Mouse (Mus musculus): ENCODE measurements at regions not wholly inside any gene's neighbourhood (a gene's known extent, or its start where the extent isn't known, plus 50 kb on each side); places are given as distances from the start of the nearest gene placed in this dataset.

- no peak for TF ChIP-seq CTCF (IDR thresholded peaks at IDR 0.05; ENCODE audit: low read depth, low read length)
- no peak for TF ChIP-seq POLR2A (IDR thresholded peaks at IDR 0.05; ENCODE audit: insufficient read depth, low read length)
- TF ChIP-seq EP300 (IDR thresholded peaks at IDR 0.05; ENCODE audit: insufficient read depth, low read depth, low read length) = no peak
Measured at GRCm38 (mm10) chr16:79191196-79191595, 100.3 kb upstream of the Tmprss15 start.
